Mouse (Mus musculus): ENCODE results near the gene Gm4969. TPM values are rescaled to one million over a fixed set of nuclear protein-coding genes. Genes with fewer than 3 reads are reported as not detected.
"Not testable (repeated sequence)": the region's sequence is repeated elsewhere in the genome, so short reads cannot be mapped to it uniquely, and the experiment has no call there.

Gm4969 gene
- total RNA-seq, 2 experiments from 2014 or later, result 0.21 to 0.24 TPM

- not testable (repeated sequence) for DNase-seq
Measured at GRCm38 (mm10) chr7:19071024-19071423, 47.1 kb downstream of the Gm4969 start.

- no peak for DNase-seq
Measured at GRCm38 (mm10) chr7:19069500-19069899, 48.7 kb downstream of the Gm4969 start.

GRCm38 (mm10) chr7:19068707-19069106, 49.5 kb downstream of the Gm4969 start:
- DNase-seq, result peak; percentile 84

- no peak for DNase-seq
Measured at GRCm38 (mm10) chr7:19067935-19068334, 50.2 kb downstream of the Gm4969 start.

GRCm38 (mm10) chr7:19067063-19067462, 51.1 kb downstream of the Gm4969 start:
- no peak for DNase-seq

GRCm38 (mm10) chr7:19065896-19066295, 52.3 kb downstream of the Gm4969 start:
- no peak for DNase-seq

- no peak for DNase-seq
Measured at GRCm38 (mm10) chr7:19057405-19057804, 60.8 kb downstream of the Gm4969 start.

- no peak for DNase-seq
Measured at GRCm38 (mm10) chr7:19055108-19055507, 63.1 kb downstream of the Gm4969 start.

- DNase-seq, result no peak
Measured at GRCm38 (mm10) chr7:19054777-19055076, 63.4 kb downstream of the Gm4969 start.

- DNase-seq, result peak; percentile 66
Measured at GRCm38 (mm10) chr7:19054047-19054776, 64.0 kb downstream of the Gm4969 start, which contains the start of gene Rsph6a. Gene Rsph6a, plus strand, starts transcription at chr7:19054690.

- no peak for DNase-seq
Measured at GRCm38 (mm10) chr7:19053136-19053532, 65.0 kb downstream of the Gm4969 start.

- DNase-seq, result no peak
Measured at GRCm38 (mm10) chr7:19052345-19053135, 65.6 kb downstream of the Gm4969 start.

GRCm38 (mm10) chr7:19051161-19051560, 67.0 kb downstream of the Gm4969 start:
- DNase-seq, result no peak

- DNase-seq, result no peak
Measured at GRCm38 (mm10) chr7:19050172-19050571, 68.0 kb downstream of the Gm4969 start.

GRCm38 (mm10) chr7:19049252-19049651, 68.9 kb downstream of the Gm4969 start:
- DNase-seq, result no peak

Small RNA genes lying within 50 kb of the gene (microRNA-seq; reads per million reads assigned to microRNA genes)
- 3.7 reads per million for gene Mir3100

Other genes starting within 250 kb of the Gm4969 start
- 1 to 10 TPM; 5.0 to 7.9 TPM for gene Pglyrp1, start 247.0 kb downstream of the Gm4969 start, total RNA-seq (2021)
- gene Ccdc61, start 208.0 kb downstream of the Gm4969 start, total RNA-seq (2021), result 10 to 100 TPM; 12.5 to 13.9 TPM
- gene Nova2, start 192.5 kb downstream of the Gm4969 start, total RNA-seq (2021), result 1 to 10 TPM; 6.1 to 7.4 TPM
- not detected for gene Nanos2, start 131.0 kb downstream of the Gm4969 start, total RNA-seq (2021)
- 1 to 10 TPM; 6.4 to 6.8 TPM for gene Mypop, start 127.1 kb downstream of the Gm4969 start, total RNA-seq (2021)
- gene Irf2bp1, start 114.3 kb downstream of the Gm4969 start, total RNA-seq (2021), result 10 to 100 TPM; 36.9 to 37.2 TPM
- gene Foxa3, start 94.8 kb downstream of the Gm4969 start, total RNA-seq (2021), result 10 to 100 TPM in 1 of 2 experiments, 1 to 10 TPM in 1; 4.8 to 14.0 TPM
- 10 to 100 TPM; 78.0 to 89.0 TPM for gene Sympk, start 94.0 kb downstream of the Gm4969 start, total RNA-seq (2021)
- gene Rsph6a, start 63.7 kb downstream of the Gm4969 start, total RNA-seq (2021), result not detected
- gene Dmwd, start 42.1 kb downstream of the Gm4969 start, total RNA-seq (2021), result 10 to 100 TPM; 43.5 to 48.4 TPM
- 10 to 100 TPM; 51.8 to 93.9 TPM for gene Dmpk, start 34.5 kb downstream of the Gm4969 start, total RNA-seq (2021)
- gene Six5, start 23.8 kb downstream of the Gm4969 start, total RNA-seq (2021), result 10 to 100 TPM; 12.3 to 17.3 TPM
- 10 to 100 TPM; 10.7 to 11.1 TPM for gene Fbxo46, start 1.5 kb upstream of the Gm4969 start, total RNA-seq (2021)
- 10 to 100 TPM; 12.5 to 12.6 TPM for gene Qpctl, start 30.9 kb upstream of the Gm4969 start, total RNA-seq (2021)
- gene Snrpd2, start 31.4 kb upstream of the Gm4969 start, total RNA-seq (2021), result 10 to 100 TPM; 90.1 to 91.2 TPM
- gene Gipr, start 47.8 kb upstream of the Gm4969 start, total RNA-seq (2021), result under 1 TPM; 0.75 to 0.94 TPM
- gene Eml2, start 58.1 kb upstream of the Gm4969 start, total RNA-seq (2021), result 10 to 100 TPM; 37.7 to 41.0 TPM
- gene Gpr4, start 94.2 kb upstream of the Gm4969 start, total RNA-seq (2021), result 1 to 10 TPM; 7.4 to 9.2 TPM
- gene Opa3, start 110.0 kb upstream of the Gm4969 start, total RNA-seq (2021), result 10 to 100 TPM; 26.5 to 26.6 TPM
- gene Vasp, start 153.4 kb upstream of the Gm4969 start, total RNA-seq (2021), result 10 to 100 TPM; 73.9 to 77.2 TPM
- gene Ppm1n, start 161.7 kb upstream of the Gm4969 start, total RNA-seq (2021), result under 1 TPM in 1 of 2 experiments, not detected in 1; 0.30 TPM
- gene Rtn2, start 164.3 kb upstream of the Gm4969 start, total RNA-seq (2021), result 10 to 100 TPM; 20.2 to 59.7 TPM
- gene Fosb, start 191.7 kb upstream of the Gm4969 start, total RNA-seq (2021), result 10 to 100 TPM in 1 of 2 experiments, 1 to 10 TPM in 1; 1.2 to 12.9 TPM
- 10 to 100 TPM; 37.1 to 41.3 TPM for gene Ercc1, start 226.4 kb upstream of the Gm4969 start, total RNA-seq (2021)
- 10 to 100 TPM; 11.5 to 11.7 TPM for gene Cd3eap, start 241.1 kb upstream of the Gm4969 start, total RNA-seq (2021)
- 1 to 10 TPM; 5.0 to 6.0 TPM for gene Ppp1r13l, start 241.4 kb upstream of the Gm4969 start, total RNA-seq (2021)

Measured in adrenal gland, postnatal 10 days (tissue).